Mouse (Mus musculus): ENCODE measurements around the gene E2f6. TPM values are rescaled to one million over a fixed set of nuclear protein-coding genes. Genes with fewer than 3 reads are reported as not detected.

The E2f6 gene
- polyA plus RNA-seq (2015; fragmentation: Nextera tagmentation; extraction: Ambion mirVana) = 43.5 and 45.5 TPM in 2 replicates

GRCm38 (mm10) chr12:16810525-16811431, at the start of gene E2f6:
Gene E2f6 (plus strand): TSS chr12:16810963.
- Histone ChIP-seq H3K36me3 (ENCODE audit: control insufficient read depth, insufficient read depth) (no peaks in the 10 kb centered on the region), H3K4me2 (ENCODE audit: low read depth, low read length) (peak within 1 kb of the TSS; percentile 86), H3K9ac (ENCODE audit: low read length) (peak within 1 kb of the TSS; percentile 92), H3K4me3 (ENCODE audit: low read length) (peak within 1 kb of the TSS; percentile 85), H3K27ac (ENCODE audit: low read length) (peak within 1 kb of the TSS; percentile 76), H3K4me1 (ENCODE audit: control insufficient read depth, insufficient read depth, low read length) (peaks cover 9% of the 10 kb centered on the region), H3K9me3 (replicated peaks; ENCODE audit: control insufficient read depth, low read length) (no peaks in the 10 kb centered on the region), H3K27me3 (ENCODE audit: control insufficient read depth, insufficient read depth, low read length) (peaks cover 21% of the 10 kb centered on the region)
- ATAC-seq (replicated peaks; ENCODE audit: extremely low read depth, insufficient read depth, low FRiP score) = peak; percentile 80
- WGBS = 6% methylated on average over 81 of the region's 81 CpGs

DNA sequence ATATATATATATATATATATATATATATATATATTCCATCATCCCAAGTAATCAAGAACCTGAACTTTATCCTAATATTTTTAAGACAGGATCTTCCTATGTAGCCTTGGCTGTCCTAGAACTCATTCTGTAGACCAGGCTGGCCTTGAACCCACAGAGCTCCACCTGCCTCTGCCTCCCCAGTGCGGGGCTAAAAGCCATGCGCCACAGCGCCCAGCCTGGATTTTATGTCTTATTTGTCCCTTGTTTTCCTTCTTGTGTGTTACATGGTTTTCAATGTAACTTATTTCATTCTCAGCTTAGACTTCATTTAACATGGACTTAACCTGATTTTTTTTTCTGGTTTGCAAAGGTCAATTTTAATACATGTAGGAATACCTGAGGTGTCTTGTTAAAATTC, 49.3 kb upstream of the E2f6 start:
- no peak for ATAC-seq (replicated peaks; ENCODE audit: extremely low read depth, insufficient read depth, low FRiP score)
- no peaks in the 10 kb centered on the region for H3K27me3 ChIP-seq (ENCODE audit: control insufficient read depth, insufficient read depth, low read length)
- no peak overlapping the region for H3K4me3 ChIP-seq (ENCODE audit: low read length)
- no peaks in the 10 kb centered on the region; the same call in 1 of the 2 replicates for H3K9me3 ChIP-seq (replicated peaks; ENCODE audit: control insufficient read depth, low read length)
- 0 out of 2 replicates have a peak, but pooled peaks cover 3% of the 10 kb centered on the region for H3K4me1 ChIP-seq (ENCODE audit: control insufficient read depth, insufficient read depth, low read length)
- H3K36me3 ChIP-seq (ENCODE audit: control insufficient read depth, insufficient read depth) = no peaks in the 10 kb centered on the region
- H3K4me2 ChIP-seq (ENCODE audit: low read depth, low read length) = no peak overlapping the region
- WGBS = 95% methylated on average over 3 of the region's 3 CpGs
- no peak overlapping the region for H3K27ac ChIP-seq (ENCODE audit: low read length)
- H3K9ac ChIP-seq (ENCODE audit: low read length) = no peak overlapping the region

DNA sequence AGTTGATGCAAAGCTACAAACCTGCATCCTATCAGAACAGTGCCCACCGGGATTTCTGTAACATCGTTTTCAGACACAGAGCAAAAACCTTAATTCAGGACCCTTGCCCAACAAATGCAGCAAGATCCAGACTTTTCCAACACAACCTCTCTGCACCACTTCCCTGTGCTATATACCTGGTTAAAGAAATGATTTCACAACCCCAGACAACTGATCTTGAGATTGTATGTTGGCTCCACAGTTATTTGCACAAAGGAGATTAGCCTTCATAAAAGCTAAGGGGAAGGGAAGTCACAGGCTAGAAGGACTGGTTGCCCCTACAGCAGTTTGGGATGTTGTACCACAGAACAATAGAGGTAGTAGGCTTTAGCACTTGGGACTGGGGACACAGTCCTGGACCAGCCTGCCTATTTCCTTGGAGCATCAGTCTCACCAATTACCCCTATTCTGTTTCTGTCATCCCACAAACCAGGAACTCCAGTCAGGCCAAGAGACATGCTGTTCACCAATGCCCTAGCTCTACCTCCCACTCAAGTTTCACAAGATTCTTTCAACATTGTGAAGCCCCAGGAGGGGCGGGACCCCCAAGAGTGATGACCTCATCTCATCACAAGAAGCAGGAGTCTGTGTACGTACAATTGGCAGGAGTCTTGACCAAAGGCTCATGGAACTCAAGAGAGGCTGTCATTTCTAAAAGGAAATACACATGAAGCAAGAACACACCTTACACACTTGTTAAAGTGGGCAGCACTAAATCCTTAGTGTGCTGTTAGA, 46.9 kb upstream of the E2f6 start:
- H3K4me1 ChIP-seq (ENCODE audit: control insufficient read depth, insufficient read depth, low read length) = 0 out of 2 replicates have a peak, but pooled peaks cover 3% of the 10 kb centered on the region
- ATAC-seq (replicated peaks; ENCODE audit: extremely low read depth, insufficient read depth, low FRiP score) = no peak

DNA sequence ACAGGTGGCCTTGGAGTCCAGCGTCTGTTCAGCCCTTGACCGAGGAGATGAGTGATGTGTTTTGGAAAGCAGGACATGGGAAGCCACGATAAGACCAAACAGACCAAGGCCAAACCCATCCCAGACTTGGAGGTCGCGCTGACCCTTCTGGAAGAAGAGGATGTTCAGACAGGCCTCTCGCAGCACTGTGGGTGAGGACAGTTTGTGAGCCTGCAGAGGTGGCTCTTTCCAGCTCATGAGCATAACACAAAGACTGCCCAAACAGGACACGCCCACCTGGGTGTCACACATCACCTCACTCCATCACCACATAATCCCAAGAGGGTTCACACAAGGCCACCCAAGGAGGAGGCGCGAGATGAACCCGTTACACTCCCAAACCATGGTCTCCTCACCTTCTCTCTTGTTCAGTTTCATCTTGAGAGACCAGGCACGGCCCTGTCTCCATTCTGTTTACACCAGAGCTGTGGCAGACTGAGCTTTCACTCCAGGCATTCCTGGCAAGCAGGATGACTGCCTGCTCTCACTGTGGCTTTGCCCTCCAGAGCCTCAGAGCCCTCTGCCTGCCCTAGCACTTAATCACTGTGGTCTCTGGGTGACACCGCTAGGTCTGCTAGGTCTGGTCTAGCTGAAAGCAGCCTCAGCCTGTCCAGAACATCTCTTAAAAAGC, 45.9 kb upstream of the E2f6 start:
- WGBS = 53% methylated on average over 12 of the region's 12 CpGs
- ATAC-seq (replicated peaks; ENCODE audit: extremely low read depth, insufficient read depth, low FRiP score) = no peak
- H3K27ac ChIP-seq (ENCODE audit: low read length) = no peak overlapping the region
- no peak overlapping the region for H3K4me3 ChIP-seq (ENCODE audit: low read length)
- H3K27me3 ChIP-seq (ENCODE audit: control insufficient read depth, insufficient read depth, low read length) = no peaks in the 10 kb centered on the region
- no peak overlapping the region for H3K9ac ChIP-seq (ENCODE audit: low read length)
- H3K4me1 ChIP-seq (ENCODE audit: control insufficient read depth, insufficient read depth, low read length) = 0 out of 2 replicates have a peak, but pooled peaks cover 3% of the 10 kb centered on the region
- H3K36me3 ChIP-seq (ENCODE audit: control insufficient read depth, insufficient read depth) = no peaks in the 10 kb centered on the region
- no peak overlapping the region for H3K4me2 ChIP-seq (ENCODE audit: low read depth, low read length)
- no peaks in the 10 kb centered on the region; the same call in 1 of the 2 replicates for H3K9me3 ChIP-seq (replicated peaks; ENCODE audit: control insufficient read depth, low read length)

More for the DNA sequence above, 46.9 kb upstream of the E2f6 start:
- Histone ChIP-seq H3K27ac (ENCODE audit: low read length) (no peak overlapping the region), H3K9me3 (replicated peaks; ENCODE audit: control insufficient read depth, low read length) (no peaks in the 10 kb centered on the region; the same call in 1 of the 2 replicates), H3K9ac (ENCODE audit: low read length) (no peak overlapping the region), H3K27me3 (ENCODE audit: control insufficient read depth, insufficient read depth, low read length) (no peaks in the 10 kb centered on the region), H3K36me3 (ENCODE audit: control insufficient read depth, insufficient read depth) (no peaks in the 10 kb centered on the region), H3K4me3 (ENCODE audit: low read length) (no peak overlapping the region), H3K4me2 (ENCODE audit: low read depth, low read length) (no peak overlapping the region)
- WGBS = 76% methylated on average over 4 of the region's 4 CpGs

GRCm38 (mm10) chr12:16768251-16768650, 42.5 kb upstream of the E2f6 start:
- Histone ChIP-seq H3K36me3 (ENCODE audit: control insufficient read depth, insufficient read depth) (no peaks in the 10 kb centered on the region), H3K27ac (ENCODE audit: low read length) (no peak overlapping the region), H3K9me3 (replicated peaks; ENCODE audit: control insufficient read depth, low read length) (no peaks in the 10 kb centered on the region; the same call in 1 of the 2 replicates), H3K27me3 (ENCODE audit: control insufficient read depth, insufficient read depth, low read length) (no peaks in the 10 kb centered on the region), H3K4me1 (ENCODE audit: control insufficient read depth, insufficient read depth, low read length) (no peaks in the 10 kb centered on the region), H3K4me3 (ENCODE audit: low read length) (no peak overlapping the region), H3K4me2 (ENCODE audit: low read depth, low read length) (no peak overlapping the region), H3K9ac (ENCODE audit: low read length) (no peak overlapping the region)
- no peak for ATAC-seq (replicated peaks; ENCODE audit: extremely low read depth, insufficient read depth, low FRiP score)
- WGBS = 18% methylated on average over 3 of the region's 3 CpGs

GRCm38 (mm10) chr12:16768711-16769110, 42.1 kb upstream of the E2f6 start:
- 63% methylated on average over 2 of the region's 2 CpGs for WGBS
- no peaks in the 10 kb centered on the region; the same call in 1 of the 2 replicates for H3K9me3 ChIP-seq (replicated peaks; ENCODE audit: control insufficient read depth, low read length)
- H3K4me1 ChIP-seq (ENCODE audit: control insufficient read depth, insufficient read depth, low read length) = no peaks in the 10 kb centered on the region
- H3K4me3 ChIP-seq (ENCODE audit: low read length) = no peak overlapping the region
- no peak overlapping the region for H3K4me2 ChIP-seq (ENCODE audit: low read depth, low read length)
- H3K9ac ChIP-seq (ENCODE audit: low read length) = no peak overlapping the region
- no peaks in the 10 kb centered on the region for H3K36me3 ChIP-seq (ENCODE audit: control insufficient read depth, insufficient read depth)
- H3K27ac ChIP-seq (ENCODE audit: low read length) = no peak overlapping the region
- ATAC-seq (replicated peaks; ENCODE audit: extremely low read depth, insufficient read depth, low FRiP score) = no peak
- H3K27me3 ChIP-seq (ENCODE audit: control insufficient read depth, insufficient read depth, low read length) = no peaks in the 10 kb centered on the region

DNA sequence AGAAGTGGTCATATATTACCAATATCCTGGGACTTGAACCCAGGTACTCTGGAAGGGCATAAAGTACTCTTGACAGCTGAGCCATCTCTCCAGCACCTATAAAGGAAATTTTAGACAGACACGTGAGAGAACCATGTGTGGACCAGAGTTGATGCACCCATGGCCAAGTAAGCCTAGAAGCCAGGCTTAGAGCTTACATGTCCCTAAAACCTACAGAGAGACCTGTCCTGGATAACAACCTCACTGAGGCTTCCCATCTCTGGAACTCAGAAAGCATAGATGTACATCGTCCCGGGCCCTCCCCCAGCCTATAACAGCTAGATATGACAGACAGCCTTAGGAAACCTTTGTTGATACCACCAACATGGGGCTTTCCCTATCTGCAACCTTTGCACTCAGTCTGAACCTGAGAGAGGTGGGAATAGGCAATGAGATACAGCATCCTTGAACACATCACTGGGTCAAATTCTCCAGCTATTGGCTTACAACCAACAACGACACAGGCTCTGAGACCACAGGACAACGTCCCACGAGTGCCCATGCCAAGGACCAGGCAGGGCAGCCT, 41.1 kb upstream of the E2f6 start:
- Histone ChIP-seq H3K36me3 (ENCODE audit: control insufficient read depth, insufficient read depth) (no peaks in the 10 kb centered on the region), H3K4me2 (ENCODE audit: low read depth, low read length) (no peak overlapping the region), H3K4me3 (ENCODE audit: low read length) (no peak overlapping the region), H3K9me3 (replicated peaks; ENCODE audit: control insufficient read depth, low read length) (no peaks in the 10 kb centered on the region; the same call in 1 of the 2 replicates), H3K4me1 (ENCODE audit: control insufficient read depth, insufficient read depth, low read length) (no peaks in the 10 kb centered on the region), H3K9ac (ENCODE audit: low read length) (no peak overlapping the region), H3K27ac (ENCODE audit: low read length) (no peak overlapping the region), H3K27me3 (ENCODE audit: control insufficient read depth, insufficient read depth, low read length) (no peaks in the 10 kb centered on the region)
- no peak for ATAC-seq (replicated peaks; ENCODE audit: extremely low read depth, insufficient read depth, low FRiP score)
- WGBS = 70% methylated on average over 6 of the region's 6 CpGs

DNA sequence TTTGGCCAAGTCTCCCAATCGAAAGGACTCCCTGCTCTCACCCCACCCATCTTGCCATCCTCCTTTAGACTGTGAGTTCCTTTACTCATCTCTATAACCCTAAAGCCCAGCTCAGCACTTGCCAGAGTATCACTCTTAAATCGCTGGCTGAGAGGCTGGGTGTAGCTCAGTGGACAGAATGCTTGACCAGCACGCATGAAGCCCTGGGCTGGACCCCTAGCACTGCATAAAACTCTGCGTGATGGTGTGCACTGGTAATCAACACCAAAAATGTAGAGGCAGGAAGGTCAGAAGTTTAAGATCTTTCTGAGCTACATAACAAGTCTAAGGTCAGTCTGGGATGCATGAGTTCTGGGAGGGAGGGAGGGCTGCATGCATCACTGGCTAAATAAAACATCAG, 36.2 kb upstream of the E2f6 start:
- Histone ChIP-seq H3K27me3 (ENCODE audit: control insufficient read depth, insufficient read depth, low read length) (no peaks in the 10 kb centered on the region), H3K4me2 (ENCODE audit: low read depth, low read length) (no peak overlapping the region), H3K27ac (ENCODE audit: low read length) (no peak overlapping the region), H3K36me3 (ENCODE audit: control insufficient read depth, insufficient read depth) (no peaks in the 10 kb centered on the region), H3K9me3 (replicated peaks; ENCODE audit: control insufficient read depth, low read length) (no peaks in the 10 kb centered on the region), H3K4me3 (ENCODE audit: low read length) (no peak overlapping the region), H3K9ac (ENCODE audit: low read length) (no peak overlapping the region), H3K4me1 (ENCODE audit: control insufficient read depth, insufficient read depth, low read length) (no peaks in the 10 kb centered on the region)
- WGBS = 89% methylated on average over 4 of the region's 4 CpGs
- ATAC-seq (replicated peaks; ENCODE audit: extremely low read depth, insufficient read depth, low FRiP score) = no peak
